Mouse (Mus musculus) intestine, postnatal 0 days (tissue): ENCODE data around the gene Lrig1. TPM values are rescaled to one million over a fixed set of nuclear protein-coding genes. Genes with fewer than 3 reads are reported as not detected.

Experiments
- ATAC-seq: fragments of 200-750 bp; cut with Nextera tagmentation; 2 replicates; pipeline ENCODE4 v1.8.0; 2017; ENCODE audit warnings: mild to moderate bottlenecking, moderate TSS enrichment, moderate library complexity
- H3K27ac ChIP-seq: fragments of 300-500 bp; sonication (generic); 2 replicates; pipeline ENCODE4 v1.5.1; 2014; ENCODE audit warnings: mild to moderate bottlenecking, low read depth, low read length, moderate library complexity
- H3K27me3 ChIP-seq: fragments of 300-500 bp; sonication (generic); replicated peaks from 2 replicates; pipeline ENCODE4 v1.6.1; 2014; ENCODE audit warnings: low read length, mixed read lengths; ENCODE audit not compliant: control insufficient read depth, insufficient read depth
- H3K36me3 ChIP-seq: fragments of 300-500 bp; sonication (generic); 2 replicates; pipeline ENCODE4 v1.6.1; 2014; ENCODE audit warnings: mild to moderate bottlenecking, moderate library complexity; ENCODE audit not compliant: control insufficient read depth, insufficient read depth
- H3K4me1 ChIP-seq: fragments of 300-500 bp; sonication (generic); replicated peaks from 2 replicates; pipeline ENCODE4 v1.6.1; 2014; ENCODE audit warnings: antibody characterized with exemption, low read length, mixed read lengths; ENCODE audit not compliant: control insufficient read depth, insufficient read depth
- H3K4me2 ChIP-seq: fragments of 300-500 bp; sonication (generic); replicated peaks from 2 replicates; pipeline ENCODE4 v1.6.1; 2014; ENCODE audit warnings: low read depth, mild to moderate bottlenecking, moderate library complexity
- H3K4me3 ChIP-seq: fragments of 300-500 bp; sonication (generic); 2 replicates; pipeline ENCODE4 v1.5.1; 2014; ENCODE audit warnings: low read depth, low read length
- H3K9ac ChIP-seq: fragments of 300-500 bp; sonication (generic); 2 replicates; pipeline ENCODE4 v1.6.1; 2014; ENCODE audit warnings: mild to moderate bottlenecking, low read depth, low read length
- H3K9me3 ChIP-seq: fragments of 300-500 bp; sonication (generic); 2 replicates; pipeline ENCODE4 v1.6.1; 2016; ENCODE audit warnings: mixed run types; ENCODE audit not compliant: control insufficient read depth
- CTCF ChIP-seq: sonication (generic); IDR thresholded peaks from 2 replicates; pipeline ENCODE4 v1.5.1; 2016; ENCODE audit warnings: low read depth, mild to moderate bottlenecking, control low read depth, antibody characterized with exemption, moderate library complexity
- WGBS: fragments of 180-500 bp; shearing (Covaris S2); extraction: QIAGEN DNeasy Blood & Tissue Kit; methylation state at CpG from one replicate; pipeline ENCODE4 v1.1.7; 2014; 5-methylcytosine and 5-hydroxymethylcytosine counted together
- polyA plus RNA-seq: library from polyadenylated mRNA; unstranded; fragments of >200 nt; fragmentation: Nextera tagmentation; extraction: Ambion mirVana; gene quantifications from 2 replicates; pipeline ENCODE4 v1.2.1, GENCODE M21; 2015

Lrig1 gene
- polyA plus RNA-seq, 1 experiment from 2014 or later = 13.4 TPM

GRCm38 (mm10) chr6:94714815-94715644 lies 15.1 kb upstream of the Lrig1 start:
- Histone ChIP-seq H3K4me3 (no peak overlapping the region), H3K4me1 (peaks cover 4% of the 10 kb centered on the region; the same call in 1 of the 2 replicates), H3K27ac (no peak overlapping the region), H3K9ac (no peak overlapping the region), H3K4me2 (0 out of 2 replicates have a peak overlapping the region, but pooled peaks have one; percentile 27), H3K36me3 (no peaks in the 10 kb centered on the region), H3K27me3 (no peaks in the 10 kb centered on the region), H3K9me3 (no peaks in the 10 kb centered on the region)
- no peak for TF ChIP-seq CTCF
- 0 out of 2 replicates have a peak, but pooled peaks have one; percentile 21 for ATAC-seq
- 41% methylated on average over 13 of the region's 13 CpGs for WGBS

GRCm38 (mm10) chr6:94709832-94710231 lies 9.9 kb upstream of the Lrig1 start:
- 12% methylated on average over 3 of the region's 3 CpGs for WGBS
- TF ChIP-seq CTCF = no peak
- Histone ChIP-seq H3K27me3 (no peaks in the 10 kb centered on the region), H3K36me3 (no peaks in the 10 kb centered on the region), H3K27ac (no peak overlapping the region), H3K9me3 (no peaks in the 10 kb centered on the region), H3K9ac (no peak overlapping the region), H3K4me1 (no peaks in the 10 kb centered on the region), H3K4me2 (no peak overlapping the region), H3K4me3 (no peak overlapping the region)
- ATAC-seq = peak; percentile 74

- H3K36me3 ChIP-seq = no peaks in the 10 kb centered on the region
- no peak overlapping the region for H3K9ac ChIP-seq
- H3K4me2 ChIP-seq = no peak overlapping the region
- H3K27ac ChIP-seq = no peak overlapping the region
- peak; percentile 62 for ATAC-seq
- TF ChIP-seq CTCF = no peak
- no peak overlapping the region for H3K4me3 ChIP-seq
- WGBS = 44% methylated on average over 1 of the region's 1 CpGs
- H3K27me3 ChIP-seq = no peaks in the 10 kb centered on the region
- no peaks in the 10 kb centered on the region for H3K4me1 ChIP-seq
- no peaks in the 10 kb centered on the region for H3K9me3 ChIP-seq
These were observed 9.2 kb upstream of the Lrig1 start for GRCm38 (mm10) chr6:94709150-94709549.

- H3K27me3 ChIP-seq = no peaks in the 10 kb centered on the region
- H3K36me3 ChIP-seq = no peaks in the 10 kb centered on the region
- H3K9ac ChIP-seq = no peak overlapping the region
- H3K4me2 ChIP-seq = no peak overlapping the region
- no peak for TF ChIP-seq CTCF
- ATAC-seq = no peak
- no peaks in the 10 kb centered on the region for H3K9me3 ChIP-seq
- H3K27ac ChIP-seq = no peak overlapping the region
- H3K4me1 ChIP-seq = no peaks in the 10 kb centered on the region
- H3K4me3 ChIP-seq = no peak overlapping the region
- 48% methylated on average over 5 of the region's 5 CpGs for WGBS
These were observed 7.3 kb upstream of the Lrig1 start for GRCm38 (mm10) chr6:94707254-94707653.

GRCm38 (mm10) chr6:94705931-94706330 lies 6.0 kb upstream of the Lrig1 start:
- H3K27me3 ChIP-seq = no peaks in the 10 kb centered on the region
- no peaks in the 10 kb centered on the region for H3K9me3 ChIP-seq
- no peak overlapping the region for H3K4me3 ChIP-seq
- H3K36me3 ChIP-seq = no peaks in the 10 kb centered on the region
- H3K4me1 ChIP-seq = no peaks in the 10 kb centered on the region; the same call in 1 of the 2 replicates
- H3K4me2 ChIP-seq = no peak overlapping the region
- H3K27ac ChIP-seq = no peak overlapping the region
- WGBS = 68% methylated on average over 1 of the region's 1 CpGs
- no peak for ATAC-seq
- no peak overlapping the region for H3K9ac ChIP-seq
- no peak for TF ChIP-seq CTCF

- Histone ChIP-seq H3K27me3 (no peaks in the 10 kb centered on the region), H3K4me3 (no peak overlapping the region), H3K4me2 (no peak overlapping the region), H3K36me3 (no peaks in the 10 kb centered on the region), H3K9me3 (no peaks in the 10 kb centered on the region), H3K27ac (no peak overlapping the region), H3K4me1 (no peaks in the 10 kb centered on the region; the same call in 1 of the 2 replicates), H3K9ac (no peak overlapping the region)
- no peak for ATAC-seq
- WGBS = 89% methylated on average over 6 of the region's 6 CpGs
- TF ChIP-seq CTCF = no peak
These were observed 3.0 kb upstream of the Lrig1 start for GRCm38 (mm10) chr6:94702993-94703392.
